Mouse (Mus musculus) small intestine, adult 2 months (tissue): ENCODE measurements around the gene Rufy2.

Source experiments
- CTCF ChIP-seq: fragments of 200-500 bp; IDR thresholded peaks from 2 replicates; pipeline ENCODE4 v1.5.1; 2012; ENCODE audit warnings: low read depth, mild to moderate bottlenecking, control low read depth, inconsistent platforms, low read length, moderate library complexity, mixed read lengths; ENCODE audit not compliant: insufficient replicate concordance, insufficient read length; ENCODE audit errors: extremely low read depth
- POLR2A ChIP-seq: fragments of 200-500 bp; IDR thresholded peaks from 2 replicates; pipeline ENCODE4 v1.6.1; 2012; ENCODE audit warnings: low read depth, mild to moderate bottlenecking, control low read depth, inconsistent platforms, low read length, moderate library complexity

GRCm38 (mm10) chr10:63023121-63023748 lies 43.2 kb downstream of the Rufy2 start:
- TF ChIP-seq CTCF, result no peak
- no peak for TF ChIP-seq POLR2A
